In genomic region chr3:50442341-50443292, GRCm38 (mm10) we compare ENCODE assay signal across 8 mouse cellular contexts. TPM values are rescaled to one million over a fixed set of nuclear protein-coding genes. Genes with fewer than 3 reads are reported as not detected.
DNase-seq lines count a peak whose midpoint lies in the region; ATAC-seq and TF ChIP-seq lines count a peak whose summit lies in the region.

No protein-coding gene starts in this region.

- DNase-seq in heart, postnatal 25 days (ENCODE audit: low spot score), result no peak
- no peak for DNase-seq in G1E (ENCODE audit: low spot score)
- DNase-seq in thymus, postnatal 10 days (ENCODE audit: low spot score in 2 of 2), result peak; percentile 80 to 84
- no peak for DNase-seq in yolk sac, embryonic 10.5 days (ENCODE audit: low spot score)
- DNase-seq in cerebellum, adult 18-20 months, result no peak

- WGBS in heart, embryonic 14.5 days, result 77% methylated on average over 19 of the region's 19 CpGs
- 72% methylated on average over 19 of the region's 19 CpGs for WGBS in forebrain, embryonic 12.5 days
- 74% methylated on average over 19 of the region's 19 CpGs for WGBS in liver, embryonic 16.5 days (ENCODE audit: insufficient replicate concordance)

- no peaks in the 10 kb centered on the region for H3K9me3 ChIP-seq in heart, embryonic 14.5 days (ENCODE audit: control insufficient read depth, low read length)
- no peaks in the 10 kb centered on the region for H3K9me3 ChIP-seq in G1E (replicated peaks)
- no peaks in the 10 kb centered on the region for H3K9me3 ChIP-seq in forebrain, embryonic 12.5 days
- H3K9me3 ChIP-seq in liver, embryonic 16.5 days (replicated peaks; ENCODE audit: control insufficient read depth, low read length), result no peaks in the 10 kb centered on the region

- H3K9ac ChIP-seq in heart, embryonic 14.5 days (ENCODE audit: low read length), result no peak overlapping the region
- H3K9ac ChIP-seq in forebrain, embryonic 12.5 days, result no peak overlapping the region
- H3K9ac ChIP-seq in liver, embryonic 16.5 days (ENCODE audit: low read depth, low read length), result no peak overlapping the region

- ATAC-seq in heart, embryonic 14.5 days (ENCODE audit: insufficient number of reproducible peaks, insufficient read depth, low FRiP score, low read depth), result no peak
- ATAC-seq in G1E (ENCODE audit: extremely low read depth, insufficient number of reproducible peaks, low FRiP score, poor library complexity, severe bottlenecking), result no peak
- no peak for ATAC-seq in forebrain, embryonic 12.5 days (ENCODE audit: low FRiP score)
- no peak for ATAC-seq in liver, embryonic 16.5 days (ENCODE audit: low read depth)

- no peak overlapping the region for H3K27ac ChIP-seq in heart, embryonic 14.5 days (replicated peaks in 1 of 2; ENCODE audit: control insufficient read depth in 1 of 2, insufficient read depth in 1 of 2, low read depth in 2 of 2, low read length in 2 of 2)
- no peak overlapping the region for H3K27ac ChIP-seq in forebrain, embryonic 12.5 days
- no peak overlapping the region for H3K27ac ChIP-seq in liver, embryonic 16.5 days (ENCODE audit: low read length)

- H3K36me3 ChIP-seq in heart, embryonic 14.5 days (ENCODE audit: control insufficient read depth, insufficient read depth, low read length), result no peaks in the 10 kb centered on the region
- no peaks in the 10 kb centered on the region for H3K36me3 ChIP-seq in G1E (replicated peaks)
- no peaks in the 10 kb centered on the region for H3K36me3 ChIP-seq in forebrain, embryonic 12.5 days (replicated peaks)
- H3K36me3 ChIP-seq in liver, embryonic 16.5 days (ENCODE audit: control insufficient read depth, insufficient read depth), result no peaks in the 10 kb centered on the region

- peaks cover 0 to 3% of the 10 kb centered on the region in 2 experiments; a peak in 1 of 4 replicates for H3K4me1 ChIP-seq in heart, embryonic 14.5 days (ENCODE audit: control insufficient read depth in 2 of 2, insufficient read depth in 2 of 2, low read length in 2 of 2)
- no peaks in the 10 kb centered on the region for H3K4me1 ChIP-seq in G1E (ENCODE audit: insufficient read depth, low read depth, low read length)
- peaks cover 17% of the 10 kb centered on the region for H3K4me1 ChIP-seq in forebrain, embryonic 12.5 days
- H3K4me1 ChIP-seq in liver, embryonic 16.5 days (ENCODE audit: control insufficient read depth, low read depth, low read length), result no peaks in the 10 kb centered on the region

- peak overlapping the region in 1 of 2 experiments; percentile 40; a peak in 2 of 4 replicates for H3K4me3 ChIP-seq in heart, embryonic 14.5 days (ENCODE audit: control insufficient read depth in 1 of 2, insufficient read depth in 1 of 2, low read depth in 1 of 2, low read length in 2 of 2)
- peak overlapping the region; percentile 42; the same call in 1 of the 2 replicates for H3K4me3 ChIP-seq in G1E (ENCODE audit: low read depth, low read length)
- peak overlapping the region; percentile 31 for H3K4me3 ChIP-seq in forebrain, embryonic 12.5 days (replicated peaks)
- H3K4me3 ChIP-seq in liver, embryonic 16.5 days (ENCODE audit: low read depth, low read length), result no peak overlapping the region

- peak overlapping the region; percentile 82 for H3K4me2 ChIP-seq in heart, embryonic 14.5 days (ENCODE audit: low read length)
- peak overlapping the region; percentile 60 for H3K4me2 ChIP-seq in forebrain, embryonic 12.5 days
- H3K4me2 ChIP-seq in liver, embryonic 16.5 days (ENCODE audit: low read depth, low read length), result peak overlapping the region; percentile 54

- H3K27me3 ChIP-seq in heart, embryonic 14.5 days (ENCODE audit: control insufficient read depth, insufficient read depth, low read length), result no peaks in the 10 kb centered on the region
- no peaks in the 10 kb centered on the region for H3K27me3 ChIP-seq in G1E (ENCODE audit: insufficient read depth, low read length)
- H3K27me3 ChIP-seq in forebrain, embryonic 12.5 days, result no peaks in the 10 kb centered on the region
- no peaks in the 10 kb centered on the region for H3K27me3 ChIP-seq in liver, embryonic 16.5 days (ENCODE audit: control insufficient read depth, insufficient read depth, low read depth, low read length)

- TF ChIP-seq CTCF in G1E (IDR thresholded peaks at IDR 0.05; ENCODE audit: low read depth, low read length), result no peak

- intact Hi-C loops in heart, postnatal 25 days (cut with DNase I), result no loop called here

RNA-seq across cellular contexts. Expression of gene Slc7a11, which starts 0.8 kb away (rescaled TPM):
- 0.16 and 0.19 TPM in 2 replicates for polyA plus RNA-seq in heart, embryonic 14.5 days (2014; fragmentation: Nextera tagmentation; extraction: Ambion mirVana)
- total RNA-seq in heart, postnatal 25 days (2021), result under 1 TPM in 1 of 2 experiments, not detected in 1; 0.05 TPM
- total RNA-seq in G1E (2014; fragmentation: Nextera tagmentation) (0.38 and 0.44 TPM in 2 replicates), G1E (2017) (0.87 and 0.98 TPM in 2 replicates)
- polyA plus RNA-seq in G1E (2012), result 0.03 and 0.04 TPM in 2 replicates
- 2.3 and 2.8 TPM in 2 replicates for polyA plus RNA-seq in forebrain, embryonic 12.5 days (2016; fragmentation: Nextera tagmentation; extraction: Ambion mirVana)
- 0.13 and 0.26 TPM in 2 replicates for polyA plus RNA-seq in liver, embryonic 16.5 days (2015; fragmentation: Nextera tagmentation; extraction: Ambion mirVana)

Comparison
In these comparisons a context has a peak if more than half of its experiments do, and no peak if none do; other contexts are left out.
1. DNase-seq: peak in thymus, postnatal 10 days (2 of 2); none in heart, postnatal 25 days (single experiment), G1E (single experiment), yolk sac, embryonic 10.5 days (single experiment) and cerebellum, adult 18-20 months (0 of 2).
2. Peak in every context shown above with its lines, with median percentiles within 50 percentile points of each other: H3K4me2 ChIP-seq.